Mouse (Mus musculus): ENCODE data around the gene Pfdn6. TPM values are rescaled to one million over a fixed set of nuclear protein-coding genes. Genes with fewer than 3 reads are reported as not detected.
A peak's percentile ranks its signal among the peaks of the same experiment; 100 is the strongest.

Pfdn6 gene
- polyA plus RNA-seq, 1 experiment = 135 TPM

GRCm38 (mm10) chr17:33965082-33965845 lies 25.1 kb upstream of the Pfdn6 start:
- no peak overlapping the region for H3K4me3 ChIP-seq (replicated peaks; ENCODE audit: insufficient read depth, low read depth, low read length)
- H3K27ac ChIP-seq (ENCODE audit: insufficient read depth, low read length) = no peak overlapping the region
- WGBS = 89% methylated on average over 17 of the region's 17 CpGs
- no peaks in the 10 kb centered on the region for H3K4me1 ChIP-seq (ENCODE audit: control insufficient read depth, insufficient read depth, low read length)
- DNase-seq = peak in 1 of 2 experiments; percentile 9
- H3K27me3 ChIP-seq (ENCODE audit: control insufficient read depth, insufficient read depth, low read length) = no peaks in the 10 kb centered on the region
- TF ChIP-seq CTCF (IDR thresholded peaks at IDR 0.05; ENCODE audit: borderline replicate concordance, insufficient read depth, low read depth, low read length) = no peak
- no peak for TF ChIP-seq POLR2A (IDR thresholded peaks at IDR 0.05; ENCODE audit: borderline replicate concordance, insufficient read depth, low read length)

- H3K4me3 ChIP-seq (replicated peaks; ENCODE audit: insufficient read depth, low read depth, low read length) = no peak overlapping the region
- TF ChIP-seq CTCF (IDR thresholded peaks at IDR 0.05; ENCODE audit: borderline replicate concordance, insufficient read depth, low read depth, low read length) = no peak
- no peak for TF ChIP-seq POLR2A (IDR thresholded peaks at IDR 0.05; ENCODE audit: borderline replicate concordance, insufficient read depth, low read length)
- no peaks in the 10 kb centered on the region for H3K27me3 ChIP-seq (ENCODE audit: control insufficient read depth, insufficient read depth, low read length)
- no peaks in the 10 kb centered on the region for H3K4me1 ChIP-seq (ENCODE audit: control insufficient read depth, insufficient read depth, low read length)
- no peak overlapping the region for H3K27ac ChIP-seq (ENCODE audit: insufficient read depth, low read length)
- DNase-seq = peak in 1 of 2 experiments; percentile 6
- 91% methylated on average over 7 of the region's 7 CpGs for WGBS
Measured at GRCm38 (mm10) chr17:33962876-33963275, 22.7 kb upstream of the Pfdn6 start.

GRCm38 (mm10) chr17:33959948-33960347 lies 19.8 kb upstream of the Pfdn6 start:
- H3K27me3 ChIP-seq (ENCODE audit: control insufficient read depth, insufficient read depth, low read length) = no peaks in the 10 kb centered on the region
- H3K4me3 ChIP-seq (replicated peaks; ENCODE audit: insufficient read depth, low read depth, low read length) = no peak overlapping the region
- H3K4me1 ChIP-seq (ENCODE audit: control insufficient read depth, insufficient read depth, low read length) = no peaks in the 10 kb centered on the region; the same call in 1 of the 2 replicates
- no peak for TF ChIP-seq POLR2A (IDR thresholded peaks at IDR 0.05; ENCODE audit: borderline replicate concordance, insufficient read depth, low read length)
- TF ChIP-seq CTCF (IDR thresholded peaks at IDR 0.05; ENCODE audit: borderline replicate concordance, insufficient read depth, low read depth, low read length) = no peak
- H3K27ac ChIP-seq (ENCODE audit: insufficient read depth, low read length) = no peak overlapping the region
- no peak for DNase-seq
- WGBS = 92% methylated on average over 15 of the region's 15 CpGs

GRCm38 (mm10) chr17:33959135-33959534 lies 19.0 kb upstream of the Pfdn6 start:
- TF ChIP-seq CTCF (IDR thresholded peaks at IDR 0.05; ENCODE audit: borderline replicate concordance, insufficient read depth, low read depth, low read length) (no peak), POLR2A (IDR thresholded peaks at IDR 0.05; ENCODE audit: borderline replicate concordance, insufficient read depth, low read length) (no peak)

GRCm38 (mm10) chr17:33958451-33958850 lies 18.3 kb upstream of the Pfdn6 start:
- 95% methylated on average over 11 of the region's 11 CpGs for WGBS
- H3K4me3 ChIP-seq (replicated peaks; ENCODE audit: insufficient read depth, low read depth, low read length) = no peak overlapping the region
- TF ChIP-seq POLR2A (IDR thresholded peaks at IDR 0.05; ENCODE audit: borderline replicate concordance, insufficient read depth, low read length) (no peak), CTCF (IDR thresholded peaks at IDR 0.05; ENCODE audit: borderline replicate concordance, insufficient read depth, low read depth, low read length) (no peak)
- H3K4me1 ChIP-seq (ENCODE audit: control insufficient read depth, insufficient read depth, low read length) = no peaks in the 10 kb centered on the region; the same call in 1 of the 2 replicates
- H3K27ac ChIP-seq (ENCODE audit: insufficient read depth, low read length) = no peak overlapping the region
- no peak for DNase-seq
- H3K27me3 ChIP-seq (ENCODE audit: control insufficient read depth, insufficient read depth, low read length) = no peaks in the 10 kb centered on the region

More at GRCm38 (mm10) chr17:33959135-33959534, 19.0 kb upstream of the Pfdn6 start:
- Histone ChIP-seq H3K27ac (ENCODE audit: insufficient read depth, low read length) (no peak overlapping the region), H3K4me1 (ENCODE audit: control insufficient read depth, insufficient read depth, low read length) (no peaks in the 10 kb centered on the region; the same call in 1 of the 2 replicates), H3K27me3 (ENCODE audit: control insufficient read depth, insufficient read depth, low read length) (no peaks in the 10 kb centered on the region), H3K4me3 (replicated peaks; ENCODE audit: insufficient read depth, low read depth, low read length) (no peak overlapping the region)
- DNase-seq = no peak
- 90% methylated on average over 13 of the region's 13 CpGs for WGBS

- Histone ChIP-seq H3K27me3 (ENCODE audit: control insufficient read depth, insufficient read depth, low read length) (no peaks in the 10 kb centered on the region), H3K4me3 (replicated peaks; ENCODE audit: insufficient read depth, low read depth, low read length) (no peak overlapping the region), H3K4me1 (ENCODE audit: control insufficient read depth, insufficient read depth, low read length) (no peaks in the 10 kb centered on the region; the same call in 1 of the 2 replicates), H3K27ac (ENCODE audit: insufficient read depth, low read length) (no peak overlapping the region)
- TF ChIP-seq POLR2A (IDR thresholded peaks at IDR 0.05; ENCODE audit: borderline replicate concordance, insufficient read depth, low read length) (no peak), CTCF (IDR thresholded peaks at IDR 0.05; ENCODE audit: borderline replicate concordance, insufficient read depth, low read depth, low read length) (no peak)
- 68% methylated on average over 6 of the region's 6 CpGs for WGBS
- no peak for DNase-seq
Measured at GRCm38 (mm10) chr17:33957493-33957892, 17.4 kb upstream of the Pfdn6 start.

- Histone ChIP-seq H3K4me1 (ENCODE audit: control insufficient read depth, insufficient read depth, low read length) (no peaks in the 10 kb centered on the region; the same call in 1 of the 2 replicates), H3K27ac (ENCODE audit: insufficient read depth, low read length) (peak overlapping the region; percentile 83), H3K4me3 (replicated peaks; ENCODE audit: insufficient read depth, low read depth, low read length) (peak overlapping the region; percentile 96), H3K27me3 (ENCODE audit: control insufficient read depth, insufficient read depth, low read length) (no peaks in the 10 kb centered on the region)
- TF ChIP-seq CTCF (IDR thresholded peaks at IDR 0.05; ENCODE audit: borderline replicate concordance, insufficient read depth, low read depth, low read length) = no peak
- no peak for TF ChIP-seq POLR2A (IDR thresholded peaks at IDR 0.05; ENCODE audit: borderline replicate concordance, insufficient read depth, low read length)
- no peak for DNase-seq
- WGBS = 7% methylated on average over 10 of the region's 10 CpGs
Measured at GRCm38 (mm10) chr17:33956336-33956735, 16.2 kb upstream of the Pfdn6 start.
